Mouse (Mus musculus): ENCODE results near the gene Hip1. TPM values are rescaled to one million over a fixed set of nuclear protein-coding genes. Genes with fewer than 3 reads are reported as not detected.

Gene Hip1
- total and polyA plus RNA-seq, 3 experiments, result 0.23 to 0.75 TPM; not detected in 1

DNA sequence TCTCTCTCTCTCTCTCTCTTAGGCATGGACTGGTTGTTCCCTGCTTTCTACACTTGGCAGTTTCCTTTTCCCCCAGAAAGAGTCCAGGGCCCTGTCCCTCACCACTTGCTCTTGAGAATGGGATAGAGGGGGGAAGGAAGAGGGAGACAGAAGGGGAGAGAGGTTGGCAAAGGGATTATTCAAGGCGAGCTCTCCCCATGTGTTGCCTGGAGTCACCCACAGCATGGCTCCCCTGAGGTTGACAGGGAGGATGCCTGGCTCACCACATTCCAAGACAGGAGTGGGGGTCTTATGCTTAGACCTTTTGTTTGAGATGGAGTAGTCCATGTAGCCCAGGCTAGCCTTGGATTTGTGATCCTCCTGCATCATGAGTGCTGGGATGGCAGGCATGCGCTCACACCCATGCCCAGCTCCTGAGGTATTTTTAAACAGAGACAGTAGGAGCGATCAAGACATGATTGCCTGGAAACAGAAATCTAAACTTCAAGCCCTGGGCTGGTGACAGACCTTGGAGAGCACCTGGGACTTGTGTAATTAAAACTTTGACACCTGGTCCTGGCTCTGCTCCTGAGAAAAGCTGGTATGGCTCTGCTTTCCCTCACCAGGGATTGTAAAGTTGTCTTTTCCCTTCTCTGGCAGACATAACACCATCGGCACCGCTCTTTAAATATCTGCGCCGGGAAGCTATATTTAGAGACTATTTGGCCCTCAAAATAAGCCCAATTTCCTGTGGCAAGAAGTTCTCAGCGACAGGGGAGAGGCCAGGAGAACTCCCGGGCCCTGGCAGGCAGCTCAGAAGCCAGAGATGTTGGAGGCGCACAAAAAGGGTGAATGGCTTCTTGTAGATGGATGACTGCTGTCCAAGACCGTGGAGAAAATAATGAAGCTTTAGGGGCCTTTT is 20.0 kb downstream of the Hip1 start:
- Histone ChIP-seq H3K4me1 (ENCODE audit: control insufficient read depth in 1 of 2, insufficient read depth in 2 of 2, low read length in 2 of 2) (no peaks in the 10 kb centered on the region), H3K79me2 (ENCODE audit: control insufficient read depth, insufficient read depth, low read length, poor library complexity) (no peaks in the 10 kb centered on the region), H3K4me3 (ENCODE audit: control insufficient read depth in 1 of 2, insufficient read depth in 1 of 2, low read depth in 2 of 2, low read length in 2 of 2) (no peak overlapping the region), H3K9me3 (replicated peaks; ENCODE audit: insufficient read depth, low read length) (no peaks in the 10 kb centered on the region), H3K36me3 (ENCODE audit: control insufficient read depth in 1 of 2, insufficient read depth in 2 of 2, low read length in 2 of 2) (no peaks in the 10 kb centered on the region), H3K9ac (ENCODE audit: control insufficient read depth, low read depth, low read length, poor library complexity, severe bottlenecking) (no peak overlapping the region), H3K27me3 (ENCODE audit: control insufficient read depth in 1 of 2, insufficient read depth in 2 of 2, low read length in 2 of 2) (no peaks in the 10 kb centered on the region), H3K27ac (ENCODE audit: control insufficient read depth, low read depth, low read length) (no peak overlapping the region)
- DNase-seq (ENCODE audit: low read depth, low spot score), result no peak
- TF ChIP-seq USF1 (IDR thresholded peaks at IDR 0.05; ENCODE audit: low read depth, low read length), result no peak
- TF ChIP-seq ZKSCAN1 (IDR thresholded peaks at IDR 0.05; ENCODE audit: low read depth, low read length), result no peak

DNA sequence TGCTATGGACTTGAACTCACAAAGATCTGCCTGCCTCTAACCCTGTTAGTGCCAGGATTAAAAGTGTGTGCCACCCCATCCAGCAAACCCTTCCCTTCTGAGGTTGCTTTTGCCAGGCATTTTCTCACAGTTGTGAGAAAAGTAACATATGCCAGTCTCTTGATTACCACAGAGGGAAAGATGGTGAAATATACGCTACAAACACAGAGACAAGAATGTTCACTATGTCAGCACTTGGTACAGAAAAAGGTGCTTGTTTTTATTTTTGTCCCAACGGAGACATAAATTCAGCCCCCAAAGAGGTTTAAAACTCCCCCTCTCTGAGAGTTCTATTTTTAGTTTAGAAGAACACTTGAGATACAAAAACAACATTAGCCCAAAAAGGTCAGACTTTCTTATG is 20.8 kb downstream of the Hip1 start:
- Histone ChIP-seq H3K27ac (ENCODE audit: control insufficient read depth, low read depth, low read length) (no peak overlapping the region), H3K27me3 (ENCODE audit: control insufficient read depth in 1 of 2, insufficient read depth in 2 of 2, low read length in 2 of 2) (no peaks in the 10 kb centered on the region), H3K4me3 (ENCODE audit: control insufficient read depth in 1 of 2, insufficient read depth in 1 of 2, low read depth in 2 of 2, low read length in 2 of 2) (no peak overlapping the region), H3K36me3 (ENCODE audit: control insufficient read depth in 1 of 2, insufficient read depth in 2 of 2, low read length in 2 of 2) (no peaks in the 10 kb centered on the region), H3K9me3 (replicated peaks; ENCODE audit: insufficient read depth, low read length) (no peaks in the 10 kb centered on the region), H3K4me1 (ENCODE audit: control insufficient read depth in 1 of 2, insufficient read depth in 2 of 2, low read length in 2 of 2) (no peaks in the 10 kb centered on the region), H3K9ac (ENCODE audit: control insufficient read depth, low read depth, low read length, poor library complexity, severe bottlenecking) (no peak overlapping the region), H3K79me2 (ENCODE audit: control insufficient read depth, insufficient read depth, low read length, poor library complexity) (no peaks in the 10 kb centered on the region)
- DNase-seq (ENCODE audit: low read depth, low spot score), result no peak
- TF ChIP-seq TCF12 (IDR thresholded peaks at IDR 0.05; ENCODE audit: low read depth, low read length) (no peak), KAT2A (conservative IDR thresholded peaks at IDR 0.05; ENCODE audit: low read depth, low read length) (no peak), ETS1 (IDR thresholded peaks at IDR 0.05; ENCODE audit: low read depth, low read length) (no peak), JUND (IDR thresholded peaks at IDR 0.05; ENCODE audit: low read depth, low read length) (no peak), CTCF (IDR thresholded peaks at IDR 0.05 in 2 of 3, conservative IDR thresholded peaks at IDR 0.05 in 1 of 3; ENCODE audit: control insufficient read depth in 1 of 3, insufficient read depth in 1 of 3, low read depth in 2 of 3, low read length in 3 of 3, poor library complexity in 1 of 3, severe bottlenecking in 1 of 3) (no peak), TAL1 (IDR thresholded peaks at IDR 0.05; ENCODE audit: low read length) (no peak), GATA1 (IDR thresholded peaks at IDR 0.05; ENCODE audit: low read depth, low read length) (no peak), ZKSCAN1 (IDR thresholded peaks at IDR 0.05; ENCODE audit: low read depth, low read length) (no peak)

DNA sequence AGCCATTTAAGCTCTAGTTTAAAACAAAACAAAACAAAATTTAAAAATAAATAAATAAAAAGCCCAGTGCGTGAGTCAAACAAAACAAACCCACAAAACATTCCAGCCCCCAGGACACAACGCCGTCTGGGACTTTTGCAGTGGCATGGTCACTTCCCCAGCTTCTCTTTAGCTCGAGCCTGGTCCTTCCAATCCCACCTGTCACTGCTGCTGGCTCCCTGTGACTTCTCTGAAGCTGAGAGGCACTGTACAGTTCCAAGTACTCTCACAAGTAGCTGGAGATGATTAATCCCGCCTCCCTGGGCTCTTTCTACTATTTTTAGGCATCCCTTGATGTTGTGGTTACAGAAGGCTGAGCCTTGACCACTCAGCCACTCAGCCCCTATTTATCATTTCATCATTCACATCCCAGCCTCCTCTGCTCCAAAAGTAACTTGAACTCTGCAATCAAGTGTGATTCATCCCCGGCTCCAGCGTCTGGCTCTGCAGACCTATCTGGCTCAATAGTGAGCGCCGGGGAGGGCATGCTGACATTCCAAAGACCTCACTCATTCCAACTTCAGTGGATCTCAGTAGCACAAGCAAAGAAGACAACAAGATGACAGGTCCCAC is 22.7 kb downstream of the Hip1 start:
- H3K9ac ChIP-seq (ENCODE audit: control insufficient read depth, low read depth, low read length, poor library complexity, severe bottlenecking), result no peak overlapping the region
- H3K9me3 ChIP-seq (replicated peaks; ENCODE audit: insufficient read depth, low read length), result no peaks in the 10 kb centered on the region
- H3K79me2 ChIP-seq (ENCODE audit: control insufficient read depth, insufficient read depth, low read length, poor library complexity), result no peaks in the 10 kb centered on the region
- DNase-seq (ENCODE audit: low read depth, low spot score), result no peak
- H3K4me1 ChIP-seq (ENCODE audit: control insufficient read depth in 1 of 2, insufficient read depth in 2 of 2, low read length in 2 of 2), result no peaks in the 10 kb centered on the region
- H3K27me3 ChIP-seq (ENCODE audit: control insufficient read depth in 1 of 2, insufficient read depth in 2 of 2, low read length in 2 of 2), result no peaks in the 10 kb centered on the region
- TF ChIP-seq USF2 (IDR thresholded peaks at IDR 0.05; ENCODE audit: borderline replicate concordance in 1 of 2, insufficient read depth in 1 of 2, low read depth in 1 of 2, low read length in 2 of 2) (no peak), MAFK (IDR thresholded peaks at IDR 0.05; ENCODE audit: borderline replicate concordance, low read depth, low read length) (no peak), TBP (IDR thresholded peaks at IDR 0.05; ENCODE audit: low read depth, low read length) (no peak), KAT2A (conservative IDR thresholded peaks at IDR 0.05; ENCODE audit: low read depth, low read length) (no peak), MEF2A (IDR thresholded peaks at IDR 0.05; ENCODE audit: extremely low read depth, insufficient replicate concordance, low read depth, low read length, poor library complexity, severe bottlenecking) (no peak), ZNF384 (IDR thresholded peaks at IDR 0.05; ENCODE audit: low read depth, low read length) (no peak), SIN3A (IDR thresholded peaks at IDR 0.05; ENCODE audit: low read length) (no peak), CTCF (IDR thresholded peaks at IDR 0.05 in 2 of 3, conservative IDR thresholded peaks at IDR 0.05 in 1 of 3; ENCODE audit: control insufficient read depth in 1 of 3, insufficient read depth in 1 of 3, low read depth in 2 of 3, low read length in 3 of 3, poor library complexity in 1 of 3, severe bottlenecking in 1 of 3) (no peak), ZC3H11A (IDR thresholded peaks at IDR 0.05; ENCODE audit: low read depth, low read length) (no peak), TCF12 (IDR thresholded peaks at IDR 0.05; ENCODE audit: low read depth, low read length) (no peak), ZKSCAN1 (IDR thresholded peaks at IDR 0.05; ENCODE audit: low read depth, low read length) (no peak), MAX (IDR thresholded peaks at IDR 0.05; ENCODE audit: low read length) (no peak), E2F4 (IDR thresholded peaks at IDR 0.05; ENCODE audit: borderline replicate concordance, low read depth, low read length) (no peak), RAD21 (IDR thresholded peaks at IDR 0.05; ENCODE audit: low read depth, low read length) (no peak)
- H3K36me3 ChIP-seq (ENCODE audit: control insufficient read depth in 1 of 2, insufficient read depth in 2 of 2, low read length in 2 of 2), result no peaks in the 10 kb centered on the region
- H3K4me3 ChIP-seq (ENCODE audit: control insufficient read depth in 1 of 2, insufficient read depth in 1 of 2, low read depth in 2 of 2, low read length in 2 of 2), result no peak overlapping the region
- H3K27ac ChIP-seq (ENCODE audit: control insufficient read depth, low read depth, low read length), result no peak overlapping the region

All from MEL (cell line).